Mouse (Mus musculus): Measurements from ENCODE around the gene Plekhg3.

DNA sequence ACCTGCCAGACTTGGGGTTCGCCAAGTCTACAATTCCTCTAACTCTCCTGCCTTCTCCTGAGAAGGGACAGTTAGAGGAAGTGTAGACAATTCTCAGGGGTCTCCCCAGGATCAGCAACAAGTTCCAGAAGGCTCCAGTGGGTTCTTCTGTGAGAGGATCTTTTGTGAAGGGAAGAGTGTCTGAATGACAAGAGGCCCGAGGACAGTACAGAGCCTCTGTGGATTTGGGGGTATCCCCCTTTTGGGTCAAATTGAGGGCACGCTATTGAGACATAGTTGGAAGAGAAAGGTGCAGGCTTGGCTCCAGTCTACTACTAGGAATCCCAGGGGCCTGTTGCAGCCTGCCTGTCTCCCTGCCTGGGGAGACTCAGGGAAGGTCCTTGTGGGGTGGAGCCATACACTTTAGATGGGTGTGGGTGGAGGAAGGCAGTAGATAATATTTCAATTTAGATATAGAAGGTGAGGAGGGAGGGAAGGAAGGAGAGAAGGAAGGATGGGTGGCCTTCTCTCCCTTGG lies 24.2 kb downstream of the Plekhg3 start:
- TF ChIP-seq CTCF (IDR thresholded peaks at IDR 0.05; ENCODE audit: low read depth, low read length) (no peak), POLR2AphosphoS5 (IDR thresholded peaks at IDR 0.05; ENCODE audit: insufficient replicate concordance, low read depth, low read length) (no peak), GATA1 (IDR thresholded peaks at IDR 0.05; ENCODE audit: borderline replicate concordance, low read length) (no peak)
